In genomic region chr11:6900357-6900756, GRCm38 (mm10) we compare ENCODE assay signal across 14 mouse cellular contexts.
DNase-seq lines count a peak whose midpoint lies in the region; ATAC-seq and TF ChIP-seq lines count a peak whose summit lies in the region.
"Had no signal": no experiment of that assay in that cellular context is flagged by ENCODE, and none has a peak within 500 bp of the region (broad histone marks: within the 10 kb centered on the region; RNA-seq: fewer than 3 reads in every experiment).

No protein-coding gene starts in this region.

- no peak overlapping the region for H3K4me2 ChIP-seq in forebrain, embryonic 15.5 days (replicated peaks)
- no peak overlapping the region for H3K4me2 ChIP-seq in forebrain, embryonic 14.5 days (ENCODE audit: low read length)
- peak overlapping the region; percentile 15; the same call in 1 of the 2 replicates for H3K4me2 ChIP-seq in midbrain, embryonic 11.5 days
- H3K4me2 ChIP-seq: intestine, embryonic 15.5 days had no signal

- no peak overlapping the region for H3K4me3 ChIP-seq in forebrain, embryonic 10.5 days
- no peak overlapping the region for H3K4me3 ChIP-seq in forebrain, embryonic 15.5 days
- H3K4me3 ChIP-seq in E14TG2a.4 (replicated peaks; ENCODE audit: low read length), result peak overlapping the region; percentile 69
- no peak overlapping the region for H3K4me3 ChIP-seq in forebrain, embryonic 14.5 days (ENCODE audit: low read depth, low read length)
- H3K4me3 ChIP-seq in midbrain, embryonic 11.5 days (ENCODE audit: low read depth, low read length), result no peak overlapping the region
- H3K4me3 ChIP-seq: intestine, embryonic 15.5 days had no signal

- H3K9me3 ChIP-seq in forebrain, embryonic 10.5 days, result no peaks in the 10 kb centered on the region
- H3K9me3 ChIP-seq in forebrain, embryonic 15.5 days, result no peaks in the 10 kb centered on the region
- no peaks in the 10 kb centered on the region for H3K9me3 ChIP-seq in E14TG2a.4 (ENCODE audit: low read length)
- no peaks in the 10 kb centered on the region for H3K9me3 ChIP-seq in forebrain, embryonic 14.5 days (replicated peaks; ENCODE audit: control insufficient read depth, low read length)
- H3K9me3 ChIP-seq in midbrain, embryonic 11.5 days (ENCODE audit: control insufficient read depth, low read length), result no peaks in the 10 kb centered on the region
- H3K9me3 ChIP-seq: intestine, embryonic 15.5 days had no signal

- peaks cover 29% of the 10 kb centered on the region for H3K4me1 ChIP-seq in forebrain, embryonic 10.5 days
- peaks cover 17% of the 10 kb centered on the region for H3K4me1 ChIP-seq in forebrain, embryonic 15.5 days
- peaks cover 77% of the 10 kb centered on the region for H3K4me1 ChIP-seq in E14TG2a.4 (replicated peaks; ENCODE audit: low read depth, low read length)
- peaks cover 3% of the 10 kb centered on the region; the same call in 1 of the 2 replicates for H3K4me1 ChIP-seq in forebrain, embryonic 14.5 days (ENCODE audit: control insufficient read depth, insufficient read depth, low read length)
- H3K4me1 ChIP-seq in midbrain, embryonic 11.5 days (ENCODE audit: control insufficient read depth, insufficient read depth, low read length), result peaks cover 15% of the 10 kb centered on the region; the same call in 1 of the 2 replicates
- H3K4me1 ChIP-seq: intestine, embryonic 15.5 days had no signal

- H3K9ac ChIP-seq in forebrain, embryonic 15.5 days (replicated peaks), result no peak overlapping the region
- 0 out of 2 replicates have a peak overlapping the region, but pooled peaks have one; percentile 21 for H3K9ac ChIP-seq in forebrain, embryonic 14.5 days (ENCODE audit: low read length)
- H3K9ac ChIP-seq in midbrain, embryonic 11.5 days (ENCODE audit: low read length), result no peak overlapping the region
- H3K9ac ChIP-seq: intestine, embryonic 15.5 days had no signal

- no peaks in the 10 kb centered on the region for H3K36me3 ChIP-seq in forebrain, embryonic 10.5 days (replicated peaks)
- no peaks in the 10 kb centered on the region for H3K36me3 ChIP-seq in forebrain, embryonic 15.5 days
- peaks cover 11% of the 10 kb centered on the region for H3K36me3 ChIP-seq in E14TG2a.4 (ENCODE audit: insufficient read depth, low read length)
- no peaks in the 10 kb centered on the region for H3K36me3 ChIP-seq in forebrain, embryonic 14.5 days (ENCODE audit: control insufficient read depth, insufficient read depth, low read length)
- H3K36me3 ChIP-seq in midbrain, embryonic 11.5 days (ENCODE audit: control insufficient read depth, insufficient read depth, low read length), result no peaks in the 10 kb centered on the region
- H3K36me3 ChIP-seq: intestine, embryonic 15.5 days had no signal

- 36% methylated on average over 12 of the region's 12 CpGs for WGBS in forebrain, embryonic 10.5 days
- WGBS in forebrain, embryonic 15.5 days, result 16% methylated on average over 12 of the region's 12 CpGs
- WGBS in forebrain, embryonic 14.5 days, result 10% methylated on average over 12 of the region's 12 CpGs
- WGBS in midbrain, embryonic 11.5 days, result 24% methylated on average over 12 of the region's 12 CpGs

- no peak for TF ChIP-seq CTCF in E14TG2a.4 (conservative IDR thresholded peaks at IDR 0.05; ENCODE audit: low read length)

- H3K27ac ChIP-seq in forebrain, embryonic 10.5 days, result peak overlapping the region; percentile 79
- no peak overlapping the region; the same call in 1 of the 2 replicates for H3K27ac ChIP-seq in forebrain, embryonic 15.5 days (replicated peaks)
- no peak overlapping the region for H3K27ac ChIP-seq in forebrain, embryonic 14.5 days (ENCODE audit: low read depth, low read length)
- H3K27ac ChIP-seq in midbrain, embryonic 11.5 days (ENCODE audit: low read depth, low read length), result peak overlapping the region; percentile 14; the same call in 1 of the 2 replicates
- H3K27ac ChIP-seq: intestine, embryonic 15.5 days had no signal

- peaks cover 7% of the 10 kb centered on the region; the same call in 1 of the 2 replicates for H3K27me3 ChIP-seq in forebrain, embryonic 10.5 days (ENCODE audit: poor library complexity, severe bottlenecking)
- H3K27me3 ChIP-seq in forebrain, embryonic 15.5 days, result no peaks in the 10 kb centered on the region
- H3K27me3 ChIP-seq in E14TG2a.4 (ENCODE audit: insufficient read depth, low read length), result no peaks in the 10 kb centered on the region
- no peaks in the 10 kb centered on the region for H3K27me3 ChIP-seq in forebrain, embryonic 14.5 days (replicated peaks; ENCODE audit: control insufficient read depth, insufficient read depth, low read length)
- no peaks in the 10 kb centered on the region for H3K27me3 ChIP-seq in midbrain, embryonic 11.5 days (ENCODE audit: control insufficient read depth, insufficient read depth, low read length)
- H3K27me3 ChIP-seq: intestine, embryonic 15.5 days had no signal

- no peak for ATAC-seq in forebrain, embryonic 15.5 days (replicated peaks)
- peak; percentile 30; the same call in 1 of the 2 replicates for ATAC-seq in forebrain, embryonic 14.5 days
- peak; percentile 59 for ATAC-seq in midbrain, embryonic 11.5 days (ENCODE audit: low FRiP score)
- ATAC-seq: intestine, embryonic 15.5 days had no signal

- DNase-seq in forebrain, embryonic 10.5 days (ENCODE audit: extremely low spot score, low spot score), result no peak
- DNase-seq in forebrain, embryonic 14.5 days (ENCODE audit: low spot score), result peak; percentile 47
- DNase-seq in midbrain, embryonic 11.5 days (ENCODE audit: low spot score, missing footprints), result peak; percentile 87
- no peak for DNase-seq in frontal cortex, postnatal 25 days (ENCODE audit: low spot score in 2 of 2)
- DNase-seq in ovary, postnatal 10 days (ENCODE audit: low spot score), result no peak
- DNase-seq in right cerebral cortex, adult 18-20 months, result no peak
- DNase-seq: cerebellum, adult 8-10 months; gastrocnemius, postnatal 25 days; layer of hippocampus, postnatal 36 days; lung, postnatal 36 days; thymus, adult 18-20 months had no signal

Comparison
In these comparisons a context has a peak if more than half of its experiments do, and no peak if none do; other contexts are left out.
1. DNase-seq: peak in forebrain, embryonic 14.5 days (single experiment) and midbrain, embryonic 11.5 days (single experiment); none in forebrain, embryonic 10.5 days (single experiment), frontal cortex, postnatal 25 days (0 of 2), ovary, postnatal 10 days (single experiment) and right cerebral cortex, adult 18-20 months (single experiment).
2. H3K27ac ChIP-seq: peak in forebrain, embryonic 10.5 days (single experiment) and midbrain, embryonic 11.5 days (single experiment); none in forebrain, embryonic 15.5 days (single experiment) and forebrain, embryonic 14.5 days (single experiment).